Mouse (Mus musculus) CD8-positive naive resting alpha-beta T cell, adult 57 days (primary cell): Measurements from ENCODE around the gene Mkrn2os. TPM values are rescaled to one million over a fixed set of nuclear protein-coding genes. Genes with fewer than 3 reads are reported as not detected.

Source experiments
- total RNA-seq: library from RNA; stranded (reverse); gene quantifications from one replicate; pipeline ENCODE4 v1.2.4, GENCODE M21; 2023

The Mkrn2os gene
- not detected for total RNA-seq

GRCm38 (mm10) chr6:115592458-115592857 lies at the start of gene Mkrn2os:
TSS of gene Mkrn2os (minus strand) at chr6:115592576.

GRCm38 (mm10) chr6:115601715-115602523 lies 9.5 kb upstream of the Mkrn2os start, which contains the start of gene Mkrn2:
TSS of gene Mkrn2 (plus strand) at chr6:115601902.

GRCm38 (mm10) chr6:115544442-115544970 lies 47.9 kb downstream of the Mkrn2os start, which contains the start of gene Tsen2:
TSS of gene Tsen2 (plus strand) at chr6:115544664.

Other genes starting within 250 kb of the Mkrn2os start
- gene Pparg, start 231.6 kb downstream of the Mkrn2os start, total RNA-seq: 1.0 TPM
- gene Tsen2, start 47.9 kb downstream of the Mkrn2os start, total RNA-seq: 10.0 TPM
- gene Mkrn2, start 9.3 kb upstream of the Mkrn2os start, total RNA-seq: 37.3 TPM
- 149 TPM for gene Raf1, start 84.1 kb upstream of the Mkrn2os start, total RNA-seq
- gene Tmem40, start 169.8 kb upstream of the Mkrn2os start, total RNA-seq: not detected
- gene Cand2, start 182.0 kb upstream of the Mkrn2os start, total RNA-seq: 5.6 TPM
- gene Rpl32, start 216.2 kb upstream of the Mkrn2os start, total RNA-seq: 3,642 TPM
- 0.52 TPM for gene Efcab12, start 245.8 kb upstream of the Mkrn2os start, total RNA-seq